Mouse (Mus musculus) limb, embryonic 11.5 days (tissue): Measurements from ENCODE around the gene Mmp11. TPM values are rescaled to one million over a fixed set of nuclear protein-coding genes. Genes with fewer than 3 reads are reported as not detected.

ENCODE experiments used
- ATAC-seq: fragments of 200-750 bp; cut with Nextera tagmentation; 2 replicates; pipeline ENCODE4 v1.8.0; 2017; ENCODE audit warnings: low read depth; ENCODE audit not compliant: insufficient number of reproducible peaks, low FRiP score, low TSS enrichment
- DNase-seq: peaks from one replicate; pipeline ENCODE4 v3.0.0-alpha.2; 2015; ENCODE audit warnings: low spot score
- H3K27ac ChIP-seq: fragments of 300-500 bp; sonication (generic); replicated peaks from 2 replicates; pipeline ENCODE4 v1.5.1; 2014; ENCODE audit warnings: low read depth, mild to moderate bottlenecking, low read length
- H3K27me3 ChIP-seq: fragments of 300-500 bp; sonication (generic); 2 replicates; pipeline ENCODE4 v1.6.1; 2014; ENCODE audit warnings: mild to moderate bottlenecking, low read length, mixed read lengths; ENCODE audit not compliant: control insufficient read depth, insufficient read depth
- H3K36me3 ChIP-seq: fragments of 300-500 bp; sonication (generic); 2 replicates; pipeline ENCODE4 v1.6.1; 2014; ENCODE audit warnings: mild to moderate bottlenecking, low read length, moderate library complexity, mixed read lengths; ENCODE audit not compliant: control insufficient read depth, insufficient read depth
- H3K4me1 ChIP-seq: fragments of 300-500 bp; sonication (generic); 2 replicates; pipeline ENCODE4 v1.6.1; 2014; ENCODE audit warnings: low read length, mixed read lengths; ENCODE audit not compliant: control insufficient read depth, insufficient read depth
- H3K4me2 ChIP-seq: fragments of 300-500 bp; sonication (generic); 2 replicates; pipeline ENCODE4 v1.6.1; 2014; ENCODE audit warnings: low read depth, mild to moderate bottlenecking, moderate library complexity; ENCODE audit not compliant: severe bottlenecking
- H3K4me3 ChIP-seq: fragments of 300-500 bp; sonication (generic); 2 replicates; pipeline ENCODE4 v1.5.1; 2014; ENCODE audit warnings: low read depth, low read length
- H3K9ac ChIP-seq: fragments of 300-500 bp; sonication (generic); 2 replicates; pipeline ENCODE4 v1.6.1; 2014; ENCODE audit warnings: mild to moderate bottlenecking, low read length
- H3K9me3 ChIP-seq: fragments of 300-500 bp; sonication (generic); 2 replicates; pipeline ENCODE4 v1.6.1; 2016; ENCODE audit warnings: low read length; ENCODE audit not compliant: control insufficient read depth
- WGBS: fragments of 180-500 bp; shearing (Covaris S2); extraction: QIAGEN DNeasy Blood & Tissue Kit; methylation state at CpG from one replicate; pipeline ENCODE4 v1.1.7; 2014; 5-methylcytosine and 5-hydroxymethylcytosine counted together
- polyA plus RNA-seq: library from polyadenylated mRNA; unstranded; fragments of >200 nt; fragmentation: Nextera tagmentation; extraction: Ambion mirVana; gene quantifications from 2 replicates; pipeline ENCODE4 v1.2.1, GENCODE M21; 2014

Mmp11 gene
- polyA plus RNA-seq, result 66.1 and 75.2 TPM in 2 replicates

GRCm38 (mm10) chr10:75935680-75936541 is at the start of gene Mmp11:
Mmp11 (minus strand) TSS chr10:75936496.
- Histone ChIP-seq H3K4me2 (peak within 1 kb of the TSS; percentile 89), H3K9ac (no peak within 1 kb of the TSS; the same call in 1 of the 2 replicates), H3K4me1 (peaks cover 9% of the 10 kb centered on the region; the same call in 1 of the 2 replicates), H3K36me3 (no peaks in the 10 kb centered on the region), H3K9me3 (no peaks in the 10 kb centered on the region), H3K4me3 (peak within 1 kb of the TSS; percentile 38), H3K27ac (no peak within 1 kb of the TSS), H3K27me3 (peaks cover 24% of the 10 kb centered on the region)
- 2% methylated on average over 51 of the region's 51 CpGs for WGBS
- DNase-seq (peak; percentile 85), ATAC-seq (peak; percentile 60; the same call in 1 of the 2 replicates)

GRCm38 (mm10) chr10:75979432-75979831 is 43.1 kb upstream of the Mmp11 start:
- Histone ChIP-seq H3K4me3 (no peak overlapping the region), H3K36me3 (no peaks in the 10 kb centered on the region), H3K9me3 (no peaks in the 10 kb centered on the region), H3K9ac (no peak overlapping the region), H3K27me3 (no peaks in the 10 kb centered on the region), H3K4me1 (no peaks in the 10 kb centered on the region), H3K4me2 (no peak overlapping the region), H3K27ac (no peak overlapping the region)
- ATAC-seq (no peak), DNase-seq (no peak)
- WGBS, result 91% methylated on average over 3 of the region's 3 CpGs

- no peak for DNase-seq
- ATAC-seq, result no peak
- Histone ChIP-seq H3K27ac (no peak overlapping the region), H3K9ac (no peak overlapping the region), H3K4me3 (no peak overlapping the region), H3K9me3 (no peaks in the 10 kb centered on the region), H3K36me3 (no peaks in the 10 kb centered on the region), H3K4me1 (no peaks in the 10 kb centered on the region), H3K4me2 (no peak overlapping the region), H3K27me3 (no peaks in the 10 kb centered on the region)
- 90% methylated on average over 5 of the region's 5 CpGs for WGBS
Measured at GRCm38 (mm10) chr10:75978835-75979157, 42.5 kb upstream of the Mmp11 start.

GRCm38 (mm10) chr10:75978119-75978834 is 42.0 kb upstream of the Mmp11 start:
- WGBS, result 52% methylated on average over 10 of the region's 10 CpGs
- DNase-seq, result no peak
- H3K4me2 ChIP-seq, result no peak overlapping the region

GRCm38 (mm10) chr10:75975216-75975615 is 38.9 kb upstream of the Mmp11 start:
- H3K27ac ChIP-seq, result no peak overlapping the region
- no peaks in the 10 kb centered on the region for H3K4me1 ChIP-seq
- H3K9ac ChIP-seq, result no peak overlapping the region
- H3K9me3 ChIP-seq, result no peaks in the 10 kb centered on the region
- WGBS, result 74% methylated on average over 5 of the region's 5 CpGs
- H3K27me3 ChIP-seq, result no peaks in the 10 kb centered on the region
- no peak overlapping the region for H3K4me3 ChIP-seq
- no peak overlapping the region for H3K4me2 ChIP-seq
- no peaks in the 10 kb centered on the region for H3K36me3 ChIP-seq
- ATAC-seq (no peak), DNase-seq (no peak)

More at GRCm38 (mm10) chr10:75978119-75978834, 42.0 kb upstream of the Mmp11 start:
- Histone ChIP-seq H3K27me3 (no peaks in the 10 kb centered on the region), H3K4me1 (no peaks in the 10 kb centered on the region), H3K27ac (no peak overlapping the region), H3K36me3 (no peaks in the 10 kb centered on the region), H3K9ac (no peak overlapping the region), H3K9me3 (no peaks in the 10 kb centered on the region), H3K4me3 (no peak overlapping the region)
- ATAC-seq, result no peak

GRCm38 (mm10) chr10:75973846-75974245 is 37.5 kb upstream of the Mmp11 start:
- no peak overlapping the region for H3K9ac ChIP-seq
- DNase-seq, result no peak

GRCm38 (mm10) chr10:75954381-75954811 is 18.1 kb upstream of the Mmp11 start, which contains the start of gene Gm5134:
Gm5134 (plus strand) TSS chr10:75954514.
- H3K27me3 ChIP-seq, result no peaks in the 10 kb centered on the region
- H3K9me3 ChIP-seq, result no peaks in the 10 kb centered on the region
- no peak within 1 kb of the TSS; the same call in 1 of the 2 replicates for H3K9ac ChIP-seq
- no peak within 1 kb of the TSS for H3K27ac ChIP-seq
- H3K36me3 ChIP-seq, result no peaks in the 10 kb centered on the region
- ATAC-seq (0 out of 2 replicates have a peak, but pooled peaks have one; percentile 31), DNase-seq (no peak)
- whole genome bisulfite sequencing, result 23% methylated on average over 20 of the region's 20 CpGs
- peak within 1 kb of the TSS; percentile 22 for H3K4me2 ChIP-seq
- no peak within 1 kb of the TSS for H3K4me3 ChIP-seq
- H3K4me1 ChIP-seq, result peaks cover 3% of the 10 kb centered on the region; the same call in 1 of the 2 replicates

More at GRCm38 (mm10) chr10:75973846-75974245, 37.5 kb upstream of the Mmp11 start:
- H3K4me1 ChIP-seq, result no peaks in the 10 kb centered on the region
- H3K4me3 ChIP-seq, result no peak overlapping the region
- 90% methylated on average over 10 of the region's 10 CpGs for WGBS
- no peaks in the 10 kb centered on the region for H3K9me3 ChIP-seq
- H3K27me3 ChIP-seq, result no peaks in the 10 kb centered on the region
- no peaks in the 10 kb centered on the region for H3K36me3 ChIP-seq
- no peak overlapping the region for H3K27ac ChIP-seq
- H3K4me2 ChIP-seq, result no peak overlapping the region
- no peak for ATAC-seq

GRCm38 (mm10) chr10:75951424-75952050 is 15.2 kb upstream of the Mmp11 start:
- no peaks in the 10 kb centered on the region for H3K9me3 ChIP-seq
- peak overlapping the region; percentile 40 for H3K4me3 ChIP-seq
- no peak overlapping the region for H3K9ac ChIP-seq
- no peaks in the 10 kb centered on the region for H3K36me3 ChIP-seq
- DNase-seq (peak; percentile 66), ATAC-seq (0 out of 2 replicates have a peak, but pooled peaks have one; percentile 24)
- 5% methylated on average over 13 of the region's 13 CpGs for WGBS
- no peaks in the 10 kb centered on the region for H3K27me3 ChIP-seq
- no peak overlapping the region for H3K27ac ChIP-seq
- H3K4me2 ChIP-seq, result peak overlapping the region; percentile 76
- H3K4me1 ChIP-seq, result peaks cover 3% of the 10 kb centered on the region; the same call in 1 of the 2 replicates
